Mouse (Mus musculus) heart, adult 2 months (tissue): ENCODE measurements around the gene Laptm4a. TPM values are rescaled to one million over a fixed set of nuclear protein-coding genes. Genes with fewer than 3 reads are reported as not detected.
A peak's percentile ranks its signal among the peaks of the same experiment; 100 is the strongest.
"Not testable (repeated sequence)": the region's sequence is repeated elsewhere in the genome, so short reads cannot be mapped to it uniquely, and the experiment has no call there.

Source experiments
- DNase-seq, 2 experiments: peaks; one replicate each; pipeline ENCODE4 v3.0.0; 2021
- H3K27ac ChIP-seq: fragments of 200-600 bp; 2 replicates; pipeline ENCODE4 v1.8.1; 2022
- H3K27me3 ChIP-seq: fragments of 200-500 bp; 2 replicates; pipeline ENCODE4 v1.6.1; 2012; ENCODE audit warnings: mild to moderate bottlenecking, low read length, inconsistent platforms, mixed read lengths; ENCODE audit not compliant: control insufficient read depth, insufficient read depth
- H3K36me3 ChIP-seq: fragments of 200-500 bp; 2 replicates; pipeline ENCODE4 v1.6.1; 2012; ENCODE audit warnings: low read length, inconsistent platforms; ENCODE audit not compliant: control insufficient read depth, insufficient read depth
- H3K4me1 ChIP-seq: fragments of 200-500 bp; 2 replicates; pipeline ENCODE4 v1.6.1; 2011; ENCODE audit warnings: low read length; ENCODE audit not compliant: control insufficient read depth, insufficient read depth
- H3K4me3 ChIP-seq: fragments of 200-600 bp; 2 replicates; pipeline ENCODE4 v1.8.1; 2022
- H3K79me2 ChIP-seq: fragments of 200-500 bp; replicated peaks from 2 replicates; pipeline ENCODE4 v1.6.1; 2012; ENCODE audit warnings: mild to moderate bottlenecking, inconsistent platforms, low read length, moderate library complexity, mixed read lengths; ENCODE audit not compliant: control insufficient read depth, insufficient read depth
- H3K9ac ChIP-seq: fragments of 200-500 bp; 2 replicates; pipeline ENCODE4 v1.6.1; 2012; ENCODE audit warnings: low read depth, mild to moderate bottlenecking, control low read depth, inconsistent platforms, low read length, mixed read lengths
- CTCF ChIP-seq: fragments of 200-600 bp; IDR thresholded peaks from 2 replicates; pipeline ENCODE4 v1.8.1; 2022; ENCODE audit warnings: antibody characterized with exemption, mild to moderate bottlenecking, moderate library complexity
- EP300 ChIP-seq: fragments of 200-500 bp; IDR thresholded peaks from 2 replicates; pipeline ENCODE4 v1.6.1; 2011; ENCODE audit warnings: low read depth, low read length, control low read depth; ENCODE audit not compliant: insufficient read depth
- POLR2A ChIP-seq: fragments of 200-500 bp; IDR thresholded peaks from 2 replicates; pipeline ENCODE4 v1.6.1; 2011; ENCODE audit warnings: mild to moderate bottlenecking, low read depth, low read length, control low read depth; ENCODE audit not compliant: insufficient read depth
- WGBS: fragments of 180-500 bp; shearing (Covaris S2); methylation state at CpG from one replicate; pipeline ENCODE4 v1.1.7; 2018; 5-methylcytosine and 5-hydroxymethylcytosine counted together
- intact Hi-C: fragments of 180-260 bp; cut with DNase I; formaldehyde crosslinking; loops from one replicate; pipeline ENCODE4 v1.15.1; 2025
- polyA plus RNA-seq: library from polyadenylated mRNA; depleted of rRNA; stranded (reverse); fragments of >200 nt; gene quantifications from 2 replicates; pipeline ENCODE4 v1.2.3, GENCODE M21; 2012
- total RNA-seq, 2 experiments: library from RNA; stranded (reverse); gene quantifications; 2 replicates each; pipeline ENCODE4 v1.2.3; 2021

The Laptm4a gene
- total and polyA plus RNA-seq, 3 experiments, result 314 to 372 (median 366) TPM

GRCm38 (mm10) chr12:8927652-8928051 lies 6.2 kb downstream of the Laptm4a start:
- Histone ChIP-seq H3K27ac (peak overlapping the region; percentile 36), H3K79me2 (peaks cover 13% of the 10 kb centered on the region), H3K36me3 (peaks cover 77% of the 10 kb centered on the region), H3K4me1 (peaks cover 30% of the 10 kb centered on the region), H3K4me3 (no peak overlapping the region), H3K27me3 (no peaks in the 10 kb centered on the region), H3K9ac (no peak overlapping the region)
- DNase-seq, result no peak
- TF ChIP-seq EP300 (no peak), POLR2A (no peak), CTCF (no peak)
- intact Hi-C loops, result no loop called here
- WGBS, result 49% methylated on average over 3 of the region's 3 CpGs

- peaks cover 75% of the 10 kb centered on the region for H3K36me3 ChIP-seq
- no peak overlapping the region for H3K27ac ChIP-seq
- no peaks in the 10 kb centered on the region for H3K27me3 ChIP-seq
- H3K9ac ChIP-seq, result no peak overlapping the region
- intact Hi-C loops, result no loop called here
- 38% methylated on average over 4 of the region's 4 CpGs for WGBS
- peaks cover 30% of the 10 kb centered on the region for H3K4me1 ChIP-seq
- peaks cover 12% of the 10 kb centered on the region for H3K79me2 ChIP-seq
- no peak for TF ChIP-seq POLR2A
- no peak for TF ChIP-seq EP300
- TF ChIP-seq CTCF, result no peak
- DNase-seq, result no peak
- no peak overlapping the region for H3K4me3 ChIP-seq
Measured at GRCm38 (mm10) chr12:8928766-8929165, 7.3 kb downstream of the Laptm4a start.

GRCm38 (mm10) chr12:8931083-8931482 lies 9.6 kb downstream of the Laptm4a start:
- peaks cover 67% of the 10 kb centered on the region for H3K36me3 ChIP-seq
- H3K27me3 ChIP-seq, result no peaks in the 10 kb centered on the region
- TF ChIP-seq CTCF, result no peak
- no peak for TF ChIP-seq EP300
- no peak for TF ChIP-seq POLR2A
- H3K9ac ChIP-seq, result no peak overlapping the region
- WGBS, result 19% methylated on average over 4 of the region's 4 CpGs
- H3K27ac ChIP-seq, result no peak overlapping the region
- no peak for DNase-seq
- H3K4me3 ChIP-seq, result no peak overlapping the region
- intact Hi-C loops, result no loop called here
- peaks cover 5% of the 10 kb centered on the region for H3K79me2 ChIP-seq
- peaks cover 27% of the 10 kb centered on the region for H3K4me1 ChIP-seq

GRCm38 (mm10) chr12:8935349-8935748 lies 13.9 kb downstream of the Laptm4a start:
- TF ChIP-seq CTCF (no peak), EP300 (no peak), POLR2A (no peak)
- peaks cover 38% of the 10 kb centered on the region for H3K36me3 ChIP-seq
- H3K4me3 ChIP-seq, result no peak overlapping the region
- DNase-seq, result peak in 1 of 2 experiments; percentile 48
- WGBS, result 54% methylated on average over 5 of the region's 5 CpGs
- peak overlapping the region; percentile 42 for H3K27ac ChIP-seq
- 0 out of 2 replicates have a peak, but pooled peaks cover 1% of the 10 kb centered on the region for H3K79me2 ChIP-seq
- intact Hi-C loops, result loop anchor here (5.0 kb wide), 2 partner anchors 37 to 48 kb away; partner anchors contain the start of gene Wdr35
- H3K4me1 ChIP-seq, result peaks cover 12% of the 10 kb centered on the region
- H3K27me3 ChIP-seq, result no peaks in the 10 kb centered on the region
- H3K9ac ChIP-seq, result no peak overlapping the region

GRCm38 (mm10) chr12:8936210-8936609 lies 14.7 kb downstream of the Laptm4a start:
- H3K79me2 ChIP-seq, H3K4me3 ChIP-seq, DNase-seq, H3K4me1 ChIP-seq, H3K27ac ChIP-seq, H3K27me3 ChIP-seq, H3K9ac ChIP-seq: not testable (repeated sequence)
- TF ChIP-seq CTCF, result peak; percentile 73
- intact Hi-C loops, result loop anchor here (5.0 kb wide), 2 partner anchors 36 to 49 kb away; partner anchors contain the start of gene Wdr35
- H3K36me3 ChIP-seq, result peaks cover 33% of the 10 kb centered on the region
- 80% methylated on average over 4 of the region's 4 CpGs for WGBS

GRCm38 (mm10) chr12:8939490-8939889 lies 18.0 kb downstream of the Laptm4a start:
- Histone ChIP-seq H3K36me3 (peaks cover 16% of the 10 kb centered on the region), H3K4me3 (no peak overlapping the region), H3K27me3 (no peaks in the 10 kb centered on the region), H3K4me1 (peaks cover 2% of the 10 kb centered on the region), H3K79me2 (no peaks in the 10 kb centered on the region), H3K9ac (no peak overlapping the region), H3K27ac (no peak overlapping the region)
- 95% methylated on average over 4 of the region's 4 CpGs for WGBS
- DNase-seq, result no peak
- intact Hi-C loops, result loop anchor here (5.0 kb wide), 2 partner anchors 33 to 52 kb away; partner anchors contain the start of gene Wdr35
- TF ChIP-seq EP300 (no peak), POLR2A (no peak), CTCF (no peak)
